Mouse (Mus musculus) CD4-positive, CD25-positive, alpha-beta regulatory T cell, adult 4 months (primary cell): ENCODE data around the gene Smad3. TPM values are rescaled to one million over a fixed set of nuclear protein-coding genes. Genes with fewer than 3 reads are reported as not detected.
A peak's percentile ranks its signal among the peaks of the same experiment; 100 is the strongest.

ENCODE experiments used
- ATAC-seq: one replicate; pipeline ENCODE4 v1.8.0; 2017
- polyA plus RNA-seq, 2 experiments: library from polyadenylated mRNA; unstranded; fragments of 100-300 nt; shearing (Covaris generic); gene quantifications; one replicate each; pipeline ENCODE4 v1.2.1; 2017

Smad3 gene
- polyA plus RNA-seq = 10 to 100 TPM; 15.6 to 36.9 TPM

DNA sequence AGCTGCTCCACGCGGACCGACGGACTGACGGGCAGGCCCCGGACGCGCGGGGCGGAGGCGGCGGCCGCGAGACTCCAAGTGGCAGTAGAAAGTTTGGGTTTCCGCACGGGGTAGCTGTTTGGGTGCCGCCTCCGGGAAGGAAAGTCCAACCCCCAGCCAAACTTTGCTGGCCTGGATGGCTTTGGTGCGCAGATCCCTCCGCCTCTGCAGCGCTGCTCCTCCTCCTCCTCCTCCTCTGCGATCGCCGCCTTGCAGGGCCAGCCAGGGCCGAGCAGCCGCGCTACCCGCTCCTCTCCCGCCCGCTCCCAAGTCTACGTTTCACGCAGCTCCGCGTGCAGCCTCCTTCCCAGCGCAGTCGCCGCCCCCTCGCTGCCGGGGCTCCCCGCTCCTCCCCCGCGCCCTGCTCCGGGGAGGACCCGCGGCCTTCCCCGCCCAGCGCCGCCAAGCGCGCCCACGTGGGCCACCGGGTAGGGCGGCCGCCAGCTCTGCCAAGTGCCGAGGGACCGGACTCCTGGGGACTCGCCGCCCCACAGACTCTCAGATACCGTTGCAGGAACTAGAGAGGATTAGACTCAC, at the start of gene Smad3:
Gene Smad3 (minus strand): TSS at position 130 of the 576 bp plus-strand sequence.
- ATAC-seq = peak; percentile 55

DNA sequence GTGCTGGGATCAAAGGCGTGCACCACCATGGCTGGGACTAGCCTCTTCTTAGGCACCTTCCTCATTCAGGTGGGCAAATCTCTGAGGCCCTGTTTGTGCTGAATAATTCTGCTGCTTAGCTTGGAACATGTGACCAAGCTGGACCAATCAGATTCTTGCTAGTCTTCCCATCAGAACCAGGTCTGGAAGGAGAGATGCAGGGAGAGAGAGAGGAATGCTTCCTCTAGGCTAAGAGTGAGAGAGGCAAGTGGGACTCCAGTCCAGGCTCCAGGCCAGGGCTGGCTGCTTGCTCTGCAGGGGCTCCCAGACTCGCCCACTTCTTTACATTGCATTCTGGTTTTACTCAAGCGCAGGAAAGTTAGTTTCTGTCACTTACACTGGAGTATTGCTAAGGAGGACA, 47.1 kb upstream of the Smad3 start:
- ATAC-seq = no peak

DNA sequence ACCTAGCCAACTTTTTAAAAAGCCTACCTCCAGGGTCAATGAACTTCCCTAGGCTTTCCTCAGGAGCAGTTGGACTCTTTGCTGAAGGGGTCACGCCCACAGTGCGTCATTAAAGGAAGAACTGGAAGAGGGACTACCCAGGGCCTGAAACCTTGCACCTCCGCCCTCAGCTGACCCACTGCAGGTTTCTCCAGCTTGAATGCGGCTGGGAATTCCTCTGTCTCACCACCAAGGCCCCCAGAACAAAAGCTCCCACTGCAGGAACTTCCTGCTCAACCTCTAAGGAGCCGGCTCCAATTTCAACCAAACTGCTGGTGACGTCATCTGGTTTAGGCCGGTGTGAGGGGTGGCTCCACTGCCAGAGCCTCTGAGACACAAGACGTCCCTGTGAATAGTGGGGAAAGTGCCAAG, 45.4 kb upstream of the Smad3 start:
- ATAC-seq = no peak

DNA sequence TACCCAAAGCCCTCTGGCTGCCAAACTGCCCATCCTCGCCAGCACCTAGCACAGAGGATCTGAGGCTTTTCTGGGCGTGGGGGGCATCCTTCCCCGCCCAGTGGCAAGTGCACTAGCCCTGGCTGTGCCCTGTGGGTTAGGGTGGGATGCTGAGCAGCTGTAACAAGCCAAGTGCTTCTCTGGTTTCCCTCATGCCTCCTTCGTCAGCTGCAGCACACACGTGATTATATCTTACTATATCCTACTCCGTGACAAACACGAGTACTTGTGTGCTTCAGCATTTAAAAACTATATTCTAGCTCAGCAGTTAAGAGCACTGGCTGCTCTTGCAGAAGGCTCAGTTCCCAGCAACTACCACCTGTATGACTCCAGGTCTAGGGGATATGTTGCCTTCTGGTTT, 44.7 kb upstream of the Smad3 start:
- ATAC-seq = no peak

DNA sequence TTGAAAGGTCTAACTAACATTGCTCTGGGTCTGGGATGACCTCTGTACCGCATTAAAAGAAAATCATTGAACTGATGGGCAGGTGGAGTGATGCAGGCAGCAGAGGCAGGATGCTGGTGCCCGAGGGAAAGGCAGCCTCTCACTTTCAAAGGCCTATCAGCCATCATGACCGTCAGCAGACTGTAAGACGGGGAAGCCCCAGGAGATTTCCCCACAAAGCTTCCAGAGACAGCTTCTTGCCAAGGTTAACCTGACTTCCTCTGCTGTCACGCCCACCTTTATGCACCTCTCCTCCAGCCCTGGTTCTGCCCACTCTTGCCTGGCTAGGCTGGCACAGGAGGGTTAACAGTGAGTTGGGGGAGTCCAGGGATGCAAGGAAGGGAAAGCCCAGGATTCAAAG, 44.3 kb upstream of the Smad3 start:
- peak; percentile 93 for ATAC-seq

DNA sequence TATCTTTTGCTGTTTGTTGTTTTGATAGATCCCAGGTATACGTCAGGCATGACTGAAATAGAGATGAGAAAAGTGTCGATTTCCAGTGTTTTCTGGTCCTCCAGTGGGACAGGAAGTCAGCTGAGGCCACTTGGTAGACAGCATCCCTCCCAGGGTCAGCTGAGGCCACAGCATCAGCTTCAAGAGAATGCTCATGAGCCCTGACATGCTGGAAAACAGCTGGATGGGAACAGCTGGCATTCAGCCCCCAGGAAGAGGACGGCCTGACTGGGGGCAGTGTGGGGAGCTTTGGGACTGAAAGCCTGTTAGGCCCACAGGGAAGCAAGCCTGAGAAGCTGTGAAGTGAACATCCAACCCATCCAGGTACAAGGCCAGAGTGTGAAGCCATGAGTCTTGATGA, 38.6 kb upstream of the Smad3 start:
- ATAC-seq = no peak

DNA sequence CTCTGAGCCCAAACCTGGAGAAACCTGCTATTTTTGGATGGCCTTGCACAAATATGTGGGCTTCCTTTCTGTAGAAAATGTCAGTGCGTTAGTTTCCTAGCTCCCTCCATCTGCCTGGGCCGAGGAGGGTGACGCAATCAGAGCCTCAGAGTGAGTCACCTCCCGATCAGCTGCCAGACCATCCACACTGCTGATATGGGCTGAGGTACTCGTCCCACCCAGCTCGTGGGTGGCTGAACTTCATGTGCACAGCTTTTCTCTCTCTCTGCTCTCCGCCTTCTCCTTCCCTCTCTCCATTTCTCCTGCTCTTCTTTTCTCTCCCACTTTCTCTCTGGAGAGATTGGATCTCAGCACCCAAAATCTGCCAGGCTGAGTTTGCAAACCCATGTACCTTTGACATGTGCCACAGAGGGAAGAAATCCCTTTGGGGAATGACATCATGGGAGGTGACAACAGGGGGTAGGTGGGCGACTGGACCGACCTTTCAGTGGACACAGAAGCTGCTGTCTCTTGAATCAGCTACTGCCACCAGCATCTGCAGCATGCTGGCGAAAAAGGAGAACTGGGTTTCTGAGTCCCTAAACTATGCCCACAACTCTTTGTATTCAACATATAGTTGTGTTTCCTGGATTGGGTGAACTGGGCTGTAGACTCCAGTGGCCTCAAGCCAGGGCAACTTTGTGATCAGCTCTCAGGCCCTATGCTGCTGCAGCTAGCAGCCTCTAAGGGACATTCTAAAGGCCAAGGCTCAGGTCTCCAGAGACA, 36.1 kb upstream of the Smad3 start:
- no peak for ATAC-seq

DNA sequence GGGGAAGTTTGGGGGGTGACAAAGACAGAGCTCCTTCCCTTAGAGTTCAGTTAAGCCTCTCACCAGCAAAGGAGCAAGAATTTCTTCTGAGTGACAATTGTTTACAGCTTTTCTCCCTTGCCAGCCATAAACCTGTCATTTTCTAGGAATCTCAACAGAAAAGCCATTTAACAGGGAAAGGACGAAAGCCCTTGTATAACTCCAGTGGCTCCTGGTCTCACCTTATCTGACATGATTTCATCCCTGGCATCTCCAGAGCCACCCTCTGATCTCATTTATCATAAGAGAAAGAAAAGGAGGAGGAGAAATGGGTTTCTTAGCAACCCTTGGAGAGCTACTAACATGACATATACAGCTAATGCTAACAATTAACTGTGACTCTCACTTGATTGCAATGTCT, 33.9 kb upstream of the Smad3 start:
- no peak for ATAC-seq

DNA sequence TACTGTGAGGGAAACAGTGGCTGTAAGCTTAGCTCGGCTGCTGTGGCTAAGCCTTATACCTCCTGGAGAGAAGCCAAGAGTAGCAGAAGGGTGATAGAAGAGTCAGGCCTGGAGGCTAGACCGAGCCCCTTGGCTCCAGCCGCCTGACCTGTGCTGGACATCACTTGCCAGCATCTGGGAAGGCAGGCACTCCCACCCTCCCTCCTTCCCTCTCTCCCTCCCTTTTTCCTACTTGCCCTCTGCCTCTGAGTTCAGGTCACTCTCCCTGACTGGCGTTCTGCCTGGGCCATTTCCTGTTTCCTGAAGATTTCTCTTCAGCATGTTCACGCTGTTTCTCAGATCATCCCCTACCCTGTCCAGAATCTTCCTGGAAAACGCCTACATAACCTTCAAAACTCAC, 33.5 kb upstream of the Smad3 start:
- ATAC-seq = no peak

DNA sequence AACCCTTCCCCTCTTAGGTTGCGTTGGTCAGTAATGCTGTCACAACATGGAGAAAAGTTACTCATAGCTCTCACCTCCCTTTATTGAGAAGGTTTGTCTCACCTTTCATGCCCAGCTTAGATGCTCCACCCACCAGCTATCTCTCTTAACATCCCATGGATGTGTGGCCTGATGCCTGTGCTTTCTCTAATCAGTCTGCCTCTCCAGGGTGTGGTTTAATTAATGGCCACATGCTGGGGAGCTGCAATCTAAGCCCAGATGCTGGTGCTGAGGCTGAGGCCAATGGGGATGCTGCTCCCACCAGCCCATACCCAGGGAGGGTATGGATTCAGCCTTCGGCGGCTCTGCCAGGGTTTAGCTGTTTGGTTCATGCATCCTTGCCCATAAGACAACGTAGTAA, 32.4 kb upstream of the Smad3 start:
- ATAC-seq = no peak

DNA sequence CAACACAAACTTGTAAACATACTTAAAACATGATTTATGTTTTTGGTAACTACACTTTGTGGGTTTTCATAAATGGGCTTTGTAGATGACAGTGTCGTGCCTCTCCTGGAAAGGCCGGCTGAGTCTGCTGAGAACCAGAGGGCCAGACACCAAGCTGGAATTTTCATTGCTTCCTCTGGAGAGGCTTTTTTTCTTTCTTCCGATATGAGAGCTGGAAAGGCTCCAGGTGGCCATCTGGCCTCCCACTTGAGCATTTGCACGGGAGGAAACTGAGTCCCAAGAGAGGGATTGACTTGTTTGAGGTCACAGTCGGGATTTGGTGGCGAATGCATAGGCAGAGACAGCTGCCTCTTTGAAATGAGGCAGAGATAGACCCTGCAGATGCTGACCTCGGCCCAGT, 31.6 kb upstream of the Smad3 start:
- ATAC-seq = no peak

DNA sequence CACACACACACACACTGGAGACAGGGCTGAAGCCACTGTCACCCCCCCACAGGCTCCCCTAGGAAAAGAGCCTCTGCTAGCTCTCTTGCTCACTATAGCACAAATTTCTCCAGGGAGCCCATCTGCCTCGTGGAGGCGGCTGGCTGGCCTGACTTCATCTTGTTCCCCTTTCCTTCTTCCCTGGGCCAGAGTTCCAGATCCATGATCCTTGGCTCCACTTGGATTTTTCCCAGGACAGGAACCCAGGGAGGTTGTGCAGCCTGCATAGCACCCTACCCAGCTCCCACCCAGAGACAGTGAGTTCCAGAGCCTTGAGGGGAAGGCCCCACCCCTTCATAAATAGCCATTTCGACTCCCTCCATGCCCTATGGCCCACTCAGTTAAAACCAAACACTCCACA, 29.8 kb upstream of the Smad3 start:
- no peak for ATAC-seq

DNA sequence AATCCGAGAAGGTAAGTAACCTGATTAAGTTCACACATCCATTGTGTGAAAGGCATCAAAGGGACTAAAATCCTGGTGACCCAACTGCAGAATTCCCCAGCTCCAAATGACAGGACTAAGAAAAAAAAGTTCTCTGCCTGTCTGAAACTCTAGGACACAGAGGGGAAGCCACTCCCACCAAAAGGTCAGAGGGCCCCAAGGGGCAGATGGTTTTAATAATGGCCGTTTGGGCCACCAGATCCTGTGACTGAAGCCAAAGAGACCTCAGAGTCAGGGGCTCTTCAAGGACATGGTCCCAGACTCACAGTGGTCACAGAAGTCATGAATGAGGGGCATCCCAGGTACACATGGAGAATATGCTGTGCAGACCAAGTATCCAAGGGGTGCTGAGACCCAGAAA, 29.3 kb upstream of the Smad3 start:
- ATAC-seq = no peak

DNA sequence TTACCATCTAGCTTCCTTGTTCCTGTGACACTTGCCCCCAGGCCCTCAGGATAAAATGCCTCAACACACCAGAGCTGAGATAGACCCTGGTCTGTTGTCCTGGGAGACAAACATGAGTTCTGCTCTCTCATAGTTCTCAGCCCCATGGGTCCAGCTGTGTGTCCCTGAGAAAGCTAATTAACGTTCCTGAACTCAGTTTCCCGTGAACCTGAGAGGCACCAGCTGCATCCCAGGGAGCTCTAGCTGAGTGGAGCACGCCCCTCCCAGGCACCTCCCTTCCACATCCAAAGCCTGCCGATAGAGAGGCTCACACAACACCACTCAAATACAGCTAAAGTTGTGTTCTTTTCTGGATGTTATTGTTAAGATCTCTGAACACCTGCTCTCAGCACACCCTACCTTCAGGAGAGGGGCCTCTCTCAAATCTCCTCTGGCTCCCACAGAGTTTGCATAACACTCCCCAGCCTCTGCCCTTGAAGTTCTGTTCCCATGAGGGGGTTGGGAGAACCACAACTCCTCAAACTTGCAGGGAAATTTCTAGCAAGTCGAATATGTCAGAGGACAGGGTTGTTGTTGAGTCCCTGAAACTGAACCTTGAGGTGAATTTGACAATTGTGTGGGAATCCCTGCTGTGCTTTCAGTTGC, 28.4 kb upstream of the Smad3 start:
- no peak for ATAC-seq

DNA sequence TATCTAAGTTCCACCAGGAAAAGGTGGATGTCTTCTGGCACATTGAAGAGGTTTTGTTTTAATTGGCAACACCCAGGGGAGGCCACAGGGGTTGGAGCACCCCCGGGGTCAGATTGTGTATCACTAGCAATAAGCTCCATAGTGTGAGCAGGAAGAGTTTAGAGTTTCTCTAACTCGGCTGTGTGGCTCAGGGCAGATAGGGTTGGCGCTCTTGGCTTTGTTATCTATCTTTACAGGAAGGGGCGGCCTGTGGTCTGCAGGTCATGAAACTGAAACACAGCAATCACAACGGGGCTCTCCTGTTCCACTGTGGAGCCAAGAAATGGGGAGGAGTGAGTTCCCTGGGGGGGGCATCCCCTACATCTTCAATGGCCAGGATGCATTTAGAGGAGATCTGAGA, 27.7 kb upstream of the Smad3 start:
- ATAC-seq = peak; percentile 41

DNA sequence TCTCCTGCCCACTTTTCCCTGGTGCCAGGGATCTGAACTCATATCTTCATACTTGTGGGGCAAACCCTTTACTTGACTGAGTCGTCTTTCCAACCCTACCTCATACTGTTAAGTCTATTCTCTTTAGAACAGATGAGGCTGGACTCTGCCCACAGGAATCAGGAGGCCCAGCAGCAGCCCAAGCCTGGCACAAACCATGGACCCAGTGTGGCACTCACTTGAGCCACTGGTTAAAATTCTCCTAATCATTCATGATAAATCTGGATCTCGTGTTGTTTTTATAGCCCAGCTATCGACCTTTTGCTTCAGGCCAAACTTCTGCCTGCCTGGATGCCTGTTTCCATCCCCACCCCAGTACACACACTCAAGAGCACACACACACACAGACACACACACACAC, 26.8 kb upstream of the Smad3 start:
- no peak for ATAC-seq

DNA sequence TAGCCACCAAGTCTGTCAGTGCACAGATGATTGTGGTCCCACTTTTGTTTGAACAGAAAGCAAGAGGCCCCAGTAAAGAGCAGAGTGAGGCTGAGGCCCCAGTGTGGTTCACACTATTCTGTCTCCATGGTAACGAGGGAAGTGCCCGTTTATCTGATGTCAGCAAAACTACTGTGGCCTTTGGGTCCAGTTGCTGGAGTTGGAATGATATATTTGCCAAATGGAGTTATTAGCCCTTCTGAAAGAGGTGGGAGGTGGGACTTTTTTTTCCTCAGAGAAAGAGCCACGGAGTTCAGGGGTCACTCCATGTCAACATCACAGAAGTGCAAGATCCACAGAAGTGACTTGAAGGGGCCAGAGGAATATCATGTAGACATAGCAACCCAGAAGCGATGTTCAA, 24.9 kb upstream of the Smad3 start:
- no peak for ATAC-seq

DNA sequence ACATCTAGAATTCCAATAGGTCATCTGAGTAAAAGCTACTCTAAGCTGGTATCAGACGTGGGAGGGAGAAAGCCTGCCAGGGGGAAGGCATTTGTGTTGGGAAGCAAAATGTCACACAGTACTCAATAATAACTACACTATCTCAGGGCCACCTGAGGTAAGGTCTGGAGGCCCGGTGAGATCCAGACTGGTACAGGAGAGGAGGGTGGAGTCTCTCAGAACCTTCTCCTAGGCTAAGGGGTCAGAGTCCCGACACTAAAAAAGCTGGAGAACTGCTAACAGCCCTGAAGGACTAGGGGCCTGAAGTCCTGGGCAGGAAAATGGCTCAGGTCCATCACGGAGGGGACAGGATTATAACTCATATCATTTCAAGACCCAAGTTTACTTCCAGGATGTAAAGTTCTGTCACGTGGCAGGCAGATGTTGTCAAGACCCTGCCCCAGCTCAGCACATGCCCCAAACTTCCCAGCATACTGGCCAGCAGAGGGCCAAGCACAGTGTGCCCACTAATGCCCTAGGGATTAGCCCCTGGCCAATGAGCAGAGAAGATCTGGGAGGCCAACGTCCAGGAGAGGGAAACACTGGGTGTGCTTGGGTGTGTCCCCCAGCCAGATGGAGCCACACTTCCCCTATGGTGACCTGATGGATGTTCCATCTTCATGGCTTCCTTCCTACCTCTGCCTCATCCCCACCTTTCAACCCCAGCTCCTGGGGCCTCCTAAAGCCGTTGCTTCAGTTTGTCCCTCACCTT, 24.1 kb upstream of the Smad3 start:
- ATAC-seq = no peak

DNA sequence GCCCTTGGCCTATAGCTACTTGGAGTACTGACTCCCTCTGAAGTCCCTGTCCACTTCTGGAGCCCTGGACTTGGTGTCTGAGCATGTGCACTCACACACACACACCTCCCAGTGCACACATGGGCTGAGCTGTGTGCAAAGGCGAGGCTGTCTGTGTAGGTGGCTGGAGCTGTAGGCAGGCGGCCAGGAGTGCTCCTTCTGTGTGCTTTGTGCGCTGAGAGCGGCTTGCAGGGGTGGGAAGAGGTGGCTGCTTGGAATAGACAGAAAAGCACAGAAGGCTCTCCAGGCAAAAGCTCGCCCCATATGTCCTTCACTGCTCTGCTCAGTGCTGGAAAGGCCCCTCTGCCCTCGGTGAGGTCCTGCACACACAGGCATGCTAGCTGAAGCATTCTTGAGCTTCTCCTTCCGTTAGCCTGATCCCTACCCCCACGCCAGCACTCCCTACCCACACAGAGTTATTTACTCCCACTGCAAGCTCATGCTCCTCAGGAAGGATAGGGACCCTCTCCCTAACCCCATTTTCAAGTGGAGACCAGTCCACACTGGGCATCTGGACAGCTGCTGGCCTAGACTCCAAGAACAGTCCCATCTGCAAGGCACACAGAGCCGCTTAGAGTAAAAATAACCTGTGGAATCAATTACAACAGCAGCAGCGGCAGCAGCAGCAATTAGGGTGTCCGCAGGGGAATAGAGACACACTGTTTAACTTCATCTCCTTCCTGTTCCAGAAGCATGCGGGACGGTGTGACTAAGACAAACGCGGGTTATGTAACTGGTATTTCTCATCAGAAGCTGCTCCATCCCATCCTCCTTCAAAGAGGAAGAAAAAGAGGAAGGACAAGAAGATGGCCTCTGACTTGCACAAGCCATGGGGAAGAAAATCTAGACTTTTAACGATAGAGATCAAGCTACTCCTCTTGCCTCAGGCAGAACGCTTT, 22.4 kb upstream of the Smad3 start:
- ATAC-seq = no peak

DNA sequence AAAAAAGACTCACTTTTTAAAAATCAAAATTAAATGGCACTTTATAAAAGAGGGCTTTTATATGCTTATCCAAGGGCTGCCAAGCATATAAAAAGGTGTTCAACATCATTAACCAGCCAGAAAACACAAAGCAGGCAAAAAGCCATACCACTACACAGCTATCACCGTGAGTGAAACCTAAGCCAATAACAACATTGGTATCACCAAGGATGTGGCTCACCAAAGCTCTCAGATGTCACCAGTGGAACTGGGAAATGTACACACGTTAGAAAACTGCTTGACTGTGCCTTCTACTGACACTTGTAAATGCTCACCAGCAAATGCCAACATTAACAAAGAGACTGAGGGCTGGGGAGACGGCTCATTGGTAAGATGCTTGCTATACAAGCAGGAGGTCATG, 18.9 kb upstream of the Smad3 start:
- ATAC-seq = no peak

DNA sequence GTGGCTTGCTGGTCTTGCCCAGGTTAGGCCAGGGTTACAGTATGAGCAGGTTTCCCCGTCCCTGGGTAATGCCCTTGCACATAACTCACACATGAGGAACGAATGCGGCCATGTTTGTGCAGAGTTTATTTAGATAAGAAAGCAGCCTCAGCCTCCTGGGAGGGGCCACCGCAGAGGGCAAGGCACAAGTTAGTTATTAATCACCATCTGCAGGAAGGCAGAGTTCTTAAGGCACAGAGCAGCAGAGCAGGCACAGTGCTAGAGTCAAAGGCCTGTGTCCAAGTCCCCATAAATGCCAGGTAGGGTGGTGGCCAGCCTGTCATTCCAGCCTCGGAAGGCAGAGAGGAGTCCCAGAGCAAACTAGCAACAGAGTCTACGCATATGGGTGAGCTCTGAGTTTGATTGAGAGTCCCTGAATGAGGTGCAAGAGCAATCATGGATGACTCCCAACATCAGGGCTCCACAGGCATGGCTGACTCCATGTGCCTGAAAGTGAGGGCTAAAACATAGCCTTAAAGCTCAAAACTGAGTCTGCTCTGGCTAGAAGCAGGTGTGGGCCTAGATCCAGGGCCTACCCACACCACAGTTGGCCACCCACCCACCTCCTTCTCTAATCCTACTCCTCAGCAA, 17.2 kb upstream of the Smad3 start:
- ATAC-seq = no peak

DNA sequence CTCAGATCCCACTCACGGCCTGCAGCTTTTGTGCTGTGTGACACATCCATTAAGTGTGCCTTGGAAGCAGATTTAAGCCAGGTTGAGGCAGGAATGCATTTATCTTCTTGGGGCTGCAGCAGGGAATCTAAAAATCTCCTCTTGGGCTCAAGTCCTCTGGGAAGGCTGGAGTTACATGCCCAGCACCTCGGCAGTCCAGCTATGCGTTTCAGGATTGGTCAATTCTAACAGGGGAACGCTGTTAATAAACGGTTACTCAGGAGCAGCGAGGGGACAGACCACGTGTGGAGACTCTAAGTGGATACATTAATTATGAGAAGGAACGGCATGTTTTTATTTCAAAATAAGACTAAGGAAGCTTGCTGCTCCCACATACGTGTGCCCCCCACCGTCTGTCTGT, 14.7 kb upstream of the Smad3 start:
- no peak for ATAC-seq
